Mouse (Mus musculus): ENCODE results near the gene Acot6. TPM values are rescaled to one million over a fixed set of nuclear protein-coding genes. Genes with fewer than 3 reads are reported as not detected.
A peak's percentile ranks its signal among the peaks of the same experiment; 100 is the strongest.

Acot6 gene
- polyA plus RNA-seq, 1 experiment from 2014 or later: 0.66 TPM

- Histone ChIP-seq H3K27ac (replicated peaks) (no peak overlapping the region), H3K36me3 (replicated peaks) (peaks cover 93% of the 10 kb centered on the region), H3K4me3 (replicated peaks) (no peak overlapping the region), H3K9ac (no peak overlapping the region), H3K9me3 (replicated peaks) (no peaks in the 10 kb centered on the region), H3K4me1 (replicated peaks) (peaks cover 50% of the 10 kb centered on the region), H3K4me2 (no peak overlapping the region), H3K27me3 (no peaks in the 10 kb centered on the region)
- 75% methylated on average over 11 of the region's 11 CpGs for WGBS (ENCODE audit: insufficient replicate concordance)
- ATAC-seq (ENCODE audit: insufficient read depth): no peak
Measured at GRCm38 (mm10) chr12:84154786-84155522, 54.5 kb downstream of the Acot6 start.

- peaks cover 48% of the 10 kb centered on the region for H3K4me1 ChIP-seq (replicated peaks)
- H3K36me3 ChIP-seq (replicated peaks): peaks cover 93% of the 10 kb centered on the region
- H3K27me3 ChIP-seq: no peaks in the 10 kb centered on the region
- H3K9me3 ChIP-seq (replicated peaks): no peaks in the 10 kb centered on the region
- no peak for ATAC-seq (ENCODE audit: insufficient read depth)
- H3K27ac ChIP-seq (replicated peaks): no peak overlapping the region
- H3K4me3 ChIP-seq (replicated peaks): no peak overlapping the region
- 69% methylated on average over 2 of the region's 2 CpGs for WGBS (ENCODE audit: insufficient replicate concordance)
- H3K4me2 ChIP-seq: no peak overlapping the region
- no peak overlapping the region for H3K9ac ChIP-seq
Measured at GRCm38 (mm10) chr12:84155523-84155871, 55.0 kb downstream of the Acot6 start.

GRCm38 (mm10) chr12:84156210-84156609 is 55.8 kb downstream of the Acot6 start:
- H3K9me3 ChIP-seq (replicated peaks): no peaks in the 10 kb centered on the region

GRCm38 (mm10) chr12:84158156-84158555 is 57.7 kb downstream of the Acot6 start:
- H3K4me1 ChIP-seq (replicated peaks): peaks cover 47% of the 10 kb centered on the region
- ATAC-seq (ENCODE audit: insufficient read depth): no peak
- no peaks in the 10 kb centered on the region for H3K9me3 ChIP-seq (replicated peaks)
- no peak overlapping the region for H3K27ac ChIP-seq (replicated peaks)
- H3K4me2 ChIP-seq: no peak overlapping the region
- H3K9ac ChIP-seq: no peak overlapping the region
- H3K36me3 ChIP-seq (replicated peaks): peaks cover 100% of the 10 kb centered on the region
- no peak overlapping the region for H3K4me3 ChIP-seq (replicated peaks)
- WGBS (ENCODE audit: insufficient replicate concordance): 79% methylated on average over 14 of the region's 14 CpGs
- no peaks in the 10 kb centered on the region for H3K27me3 ChIP-seq

More at GRCm38 (mm10) chr12:84156210-84156609, 55.8 kb downstream of the Acot6 start:
- WGBS (ENCODE audit: insufficient replicate concordance): 94% methylated on average over 18 of the region's 18 CpGs
- Histone ChIP-seq H3K4me3 (replicated peaks) (no peak overlapping the region), H3K4me1 (replicated peaks) (peaks cover 48% of the 10 kb centered on the region), H3K36me3 (replicated peaks) (peaks cover 99% of the 10 kb centered on the region), H3K27me3 (no peaks in the 10 kb centered on the region), H3K4me2 (no peak overlapping the region), H3K9ac (no peak overlapping the region), H3K27ac (replicated peaks) (no peak overlapping the region)
- no peak for ATAC-seq (ENCODE audit: insufficient read depth)

GRCm38 (mm10) chr12:84160491-84160890 is 60.0 kb downstream of the Acot6 start:
- H3K27me3 ChIP-seq: no peaks in the 10 kb centered on the region
- 92% methylated on average over 8 of the region's 8 CpGs for WGBS (ENCODE audit: insufficient replicate concordance)
- H3K27ac ChIP-seq (replicated peaks): peak overlapping the region; percentile 81
- peaks cover 100% of the 10 kb centered on the region for H3K36me3 ChIP-seq (replicated peaks)
- no peak overlapping the region for H3K4me2 ChIP-seq
- H3K9ac ChIP-seq: no peak overlapping the region
- H3K9me3 ChIP-seq (replicated peaks): no peaks in the 10 kb centered on the region
- ATAC-seq (ENCODE audit: insufficient read depth): no peak
- no peak overlapping the region for H3K4me3 ChIP-seq (replicated peaks)
- peaks cover 45% of the 10 kb centered on the region for H3K4me1 ChIP-seq (replicated peaks)

Other genes starting within 250 kb of the Acot6 start
- 15.0 and 15.9 TPM in 2 replicates for gene Numb, start 178.7 kb upstream of the Acot6 start, polyA plus RNA-seq (2015; fragmentation: Nextera tagmentation; extraction: Ambion mirVana)
- gene Riox1, start 150.0 kb upstream of the Acot6 start, polyA plus RNA-seq (2015; fragmentation: Nextera tagmentation; extraction: Ambion mirVana): 7.1 and 7.8 TPM in 2 replicates
- not detected in 2 replicates for gene Heatr4, start 115.8 kb upstream of the Acot6 start, polyA plus RNA-seq (2015; fragmentation: Nextera tagmentation; extraction: Ambion mirVana)
- gene Acot2, start 112.8 kb upstream of the Acot6 start, polyA plus RNA-seq (2015; fragmentation: Nextera tagmentation; extraction: Ambion mirVana): 12.4 and 12.6 TPM in 2 replicates
- 35.8 and 44.5 TPM in 2 replicates for gene Acot1, start 91.2 kb upstream of the Acot6 start, polyA plus RNA-seq (2015; fragmentation: Nextera tagmentation; extraction: Ambion mirVana)
- gene Acot4, start 62.3 kb upstream of the Acot6 start, polyA plus RNA-seq (2015; fragmentation: Nextera tagmentation; extraction: Ambion mirVana): 10.4 and 11.2 TPM in 2 replicates
- gene Gm49366, start 61.7 kb upstream of the Acot6 start, polyA plus RNA-seq (2015; fragmentation: Nextera tagmentation; extraction: Ambion mirVana): not detected in 2 replicates
- gene Acot3, start 48.5 kb upstream of the Acot6 start, polyA plus RNA-seq (2015; fragmentation: Nextera tagmentation; extraction: Ambion mirVana): 6.6 and 7.4 TPM in 2 replicates
- 0.06 TPM in 1 of 2 replicates, not detected in the other for gene Acot5, start 31.3 kb upstream of the Acot6 start, polyA plus RNA-seq (2015; fragmentation: Nextera tagmentation; extraction: Ambion mirVana)
- gene Dnal1, start 13.7 kb downstream of the Acot6 start, polyA plus RNA-seq (2015; fragmentation: Nextera tagmentation; extraction: Ambion mirVana): 0.23 and 0.24 TPM in 2 replicates
- gene Pnma1, start 47.8 kb downstream of the Acot6 start, polyA plus RNA-seq (2015; fragmentation: Nextera tagmentation; extraction: Ambion mirVana): 0.16 and 0.24 TPM in 2 replicates
- 7.7 and 8.7 TPM in 2 replicates for gene Elmsan1, start 118.2 kb downstream of the Acot6 start, polyA plus RNA-seq (2015; fragmentation: Nextera tagmentation; extraction: Ambion mirVana)
- 22.4 and 23.7 TPM in 2 replicates for gene Ptgr2, start 184.6 kb downstream of the Acot6 start, polyA plus RNA-seq (2015; fragmentation: Nextera tagmentation; extraction: Ambion mirVana)
- 35.4 and 38.4 TPM in 2 replicates for gene Zfp410, start 216.2 kb downstream of the Acot6 start, polyA plus RNA-seq (2015; fragmentation: Nextera tagmentation; extraction: Ambion mirVana)

All from liver, embryonic 15.5 days (tissue).